Mouse (Mus musculus) ES-E14 (cell line): Measurements from ENCODE around the gene Hspa1a.

Source experiments
- CHD2 ChIP-seq: IDR thresholded peaks from 2 replicates; pipeline ENCODE4 v1.6.1; 2014; ENCODE audit warnings: mild to moderate bottlenecking, low read depth, low read length, inconsistent platforms
- HCFC1 ChIP-seq: IDR thresholded peaks from 2 replicates; pipeline ENCODE4 v1.6.1; 2012; ENCODE audit warnings: low read length, inconsistent platforms, borderline replicate concordance; ENCODE audit not compliant: insufficient read depth
- MAFK ChIP-seq: IDR thresholded peaks from 2 replicates; pipeline ENCODE4 v1.6.1; 2014; ENCODE audit warnings: mild to moderate bottlenecking, low read depth, low read length, inconsistent platforms; ENCODE audit not compliant: insufficient read depth
- ZC3H11A ChIP-seq: IDR thresholded peaks from 2 replicates; pipeline ENCODE4 v1.6.1; 2012; ENCODE audit warnings: low read depth, mild to moderate bottlenecking, inconsistent platforms, low read length, borderline replicate concordance
- ZNF384 ChIP-seq: IDR thresholded peaks from 2 replicates; pipeline ENCODE4 v1.6.1; 2012; ENCODE audit warnings: low read depth, low read length, inconsistent platforms

DNA sequence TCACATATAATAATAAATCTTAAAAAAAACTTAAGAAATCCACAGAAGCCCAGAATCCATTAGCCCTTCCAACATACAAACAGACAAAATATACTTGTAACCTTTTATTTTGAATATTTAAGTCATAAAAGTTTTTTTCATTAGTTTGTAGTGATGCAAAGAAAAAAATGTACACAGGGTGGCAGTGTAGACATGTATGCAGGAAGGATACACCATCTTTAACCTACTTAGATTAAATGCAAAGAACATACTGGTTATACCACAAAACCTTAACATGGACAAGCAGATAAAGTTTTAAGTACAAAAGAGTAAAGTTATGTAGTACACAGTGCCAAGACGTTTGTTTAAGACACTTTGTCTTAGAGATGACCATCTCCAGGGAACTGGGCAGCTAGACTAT is 15.6 kb downstream of the Hspa1a start:
- TF ChIP-seq MAFK, result no peak
- TF ChIP-seq ZC3H11A, result no peak
- no peak for TF ChIP-seq ZNF384
- TF ChIP-seq HCFC1, result no peak
- TF ChIP-seq CHD2, result no peak
